Mouse (Mus musculus) spleen, adult 2 months (tissue): ENCODE measurements around the gene Abhd14a.

ENCODE experiments used
- CTCF ChIP-seq: fragments of 200-500 bp; IDR thresholded peaks from 2 replicates; pipeline ENCODE4 v1.5.1; 2011; ENCODE audit warnings: mild to moderate bottlenecking, inconsistent platforms; ENCODE audit not compliant: insufficient read depth, insufficient read length, insufficient replicate concordance; ENCODE audit errors: extremely low read depth
- POLR2A ChIP-seq: fragments of 200-500 bp; IDR thresholded peaks from 2 replicates; pipeline ENCODE4 v1.6.1; 2011; ENCODE audit warnings: low read depth, low read length, inconsistent platforms

DNA sequence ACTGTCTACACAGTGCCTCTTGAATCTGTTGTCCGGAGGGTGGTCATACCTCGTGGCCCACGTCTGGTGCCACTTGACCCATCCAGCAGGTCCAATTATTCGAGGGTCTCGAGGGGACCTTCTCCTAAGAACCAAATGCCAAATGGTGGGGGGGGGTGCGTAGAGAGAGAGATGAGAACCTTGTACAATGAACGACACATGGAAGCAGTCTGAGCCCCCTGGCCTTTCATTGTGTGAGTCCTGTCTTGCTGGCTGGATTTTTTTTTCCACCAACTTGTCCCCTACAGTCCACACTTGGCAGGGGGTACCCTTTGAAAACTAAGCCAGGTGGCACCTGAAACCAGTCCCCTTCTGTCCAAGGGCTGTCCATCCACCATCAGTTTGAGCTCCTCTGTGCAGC, 20.3 kb upstream of the Abhd14a start:
- TF ChIP-seq CTCF (no peak), POLR2A (no peak)
